Mouse (Mus musculus): ENCODE results near the gene Unk. TPM values are rescaled to one million over a fixed set of nuclear protein-coding genes. Genes with fewer than 3 reads are reported as not detected.

Gene Unk
- polyA plus RNA-seq, 1 experiment = 48.1 TPM

GRCm38 (mm10) chr11:116104006-116104646, 74.0 kb downstream of the Unk start:
- DNase-seq = no peak
- Histone ChIP-seq H3K27me3 (ENCODE audit: control insufficient read depth, insufficient read depth, low read length) (peaks cover 2% of the 10 kb centered on the region), H3K4me1 (ENCODE audit: control insufficient read depth, insufficient read depth, low read length) (peaks cover 14% of the 10 kb centered on the region), H3K4me3 (replicated peaks; ENCODE audit: insufficient read depth, low read depth, low read length) (no peak overlapping the region), H3K27ac (ENCODE audit: insufficient read depth, low read length) (peak overlapping the region; percentile 11; the same call in 1 of the 2 replicates)
- 58% methylated on average over 14 of the region's 14 CpGs for WGBS
- no peak for TF ChIP-seq CTCF (IDR thresholded peaks at IDR 0.05; ENCODE audit: borderline replicate concordance, insufficient read depth, low read depth, low read length)
- no peak for TF ChIP-seq POLR2A (IDR thresholded peaks at IDR 0.05; ENCODE audit: borderline replicate concordance, insufficient read depth, low read length)

- DNase-seq = no peak
- Histone ChIP-seq H3K27ac (ENCODE audit: insufficient read depth, low read length) (no peak overlapping the region), H3K4me1 (ENCODE audit: control insufficient read depth, insufficient read depth, low read length) (peaks cover 17% of the 10 kb centered on the region), H3K4me3 (replicated peaks; ENCODE audit: insufficient read depth, low read depth, low read length) (no peak overlapping the region), H3K27me3 (ENCODE audit: control insufficient read depth, insufficient read depth, low read length) (peaks cover 5% of the 10 kb centered on the region)
- WGBS = 98% methylated on average over 2 of the region's 2 CpGs
- TF ChIP-seq POLR2A (IDR thresholded peaks at IDR 0.05; ENCODE audit: borderline replicate concordance, insufficient read depth, low read length) = no peak
- no peak for TF ChIP-seq CTCF (IDR thresholded peaks at IDR 0.05; ENCODE audit: borderline replicate concordance, insufficient read depth, low read depth, low read length)
These were observed 74.9 kb downstream of the Unk start for GRCm38 (mm10) chr11:116105065-116105464.

- 51% methylated on average over 32 of the region's 32 CpGs for WGBS
- H3K4me1 ChIP-seq (ENCODE audit: control insufficient read depth, insufficient read depth, low read length) = peaks cover 17% of the 10 kb centered on the region
These were observed 76.2 kb downstream of the Unk start for GRCm38 (mm10) chr11:116106154-116106962.

GRCm38 (mm10) chr11:116106963-116107776, 77.0 kb downstream of the Unk start:
- Histone ChIP-seq H3K4me3 (replicated peaks; ENCODE audit: insufficient read depth, low read depth, low read length) (no peak overlapping the region), H3K4me1 (ENCODE audit: control insufficient read depth, insufficient read depth, low read length) (peaks cover 17% of the 10 kb centered on the region), H3K27ac (ENCODE audit: insufficient read depth, low read length) (no peak overlapping the region), H3K27me3 (ENCODE audit: control insufficient read depth, insufficient read depth, low read length) (peaks cover 6% of the 10 kb centered on the region)
- no peak for TF ChIP-seq POLR2A (IDR thresholded peaks at IDR 0.05; ENCODE audit: borderline replicate concordance, insufficient read depth, low read length)
- TF ChIP-seq CTCF (IDR thresholded peaks at IDR 0.05; ENCODE audit: borderline replicate concordance, insufficient read depth, low read depth, low read length) = no peak
- no peak for DNase-seq
- 20% methylated on average over 14 of the region's 14 CpGs for WGBS

More at GRCm38 (mm10) chr11:116106154-116106962, 76.2 kb downstream of the Unk start:
- Histone ChIP-seq H3K27me3 (ENCODE audit: control insufficient read depth, insufficient read depth, low read length) (peaks cover 6% of the 10 kb centered on the region), H3K4me3 (replicated peaks; ENCODE audit: insufficient read depth, low read depth, low read length) (no peak overlapping the region), H3K27ac (ENCODE audit: insufficient read depth, low read length) (no peak overlapping the region)
- no peak for DNase-seq
- TF ChIP-seq CTCF (IDR thresholded peaks at IDR 0.05; ENCODE audit: borderline replicate concordance, insufficient read depth, low read depth, low read length) (no peak), POLR2A (IDR thresholded peaks at IDR 0.05; ENCODE audit: borderline replicate concordance, insufficient read depth, low read length) (no peak)

- TF ChIP-seq POLR2A (IDR thresholded peaks at IDR 0.05; ENCODE audit: borderline replicate concordance, insufficient read depth, low read length) = no peak
- TF ChIP-seq CTCF (IDR thresholded peaks at IDR 0.05; ENCODE audit: borderline replicate concordance, insufficient read depth, low read depth, low read length) = no peak
- Histone ChIP-seq H3K4me3 (replicated peaks; ENCODE audit: insufficient read depth, low read depth, low read length) (no peak overlapping the region), H3K27ac (ENCODE audit: insufficient read depth, low read length) (no peak overlapping the region), H3K4me1 (ENCODE audit: control insufficient read depth, insufficient read depth, low read length) (peaks cover 17% of the 10 kb centered on the region), H3K27me3 (ENCODE audit: control insufficient read depth, insufficient read depth, low read length) (peaks cover 6% of the 10 kb centered on the region)
- no peak for DNase-seq
- 22% methylated on average over 19 of the region's 19 CpGs for WGBS
These were observed 77.7 kb downstream of the Unk start for GRCm38 (mm10) chr11:116107777-116108285.

- H3K27ac ChIP-seq (ENCODE audit: insufficient read depth, low read length) = no peak overlapping the region
- no peak overlapping the region for H3K4me3 ChIP-seq (replicated peaks; ENCODE audit: insufficient read depth, low read depth, low read length)
- H3K4me1 ChIP-seq (ENCODE audit: control insufficient read depth, insufficient read depth, low read length) = peaks cover 17% of the 10 kb centered on the region
- 3% methylated on average over 23 of the region's 23 CpGs for WGBS
- TF ChIP-seq POLR2A (IDR thresholded peaks at IDR 0.05; ENCODE audit: borderline replicate concordance, insufficient read depth, low read length) (no peak), CTCF (IDR thresholded peaks at IDR 0.05; ENCODE audit: borderline replicate concordance, insufficient read depth, low read depth, low read length) (no peak)
- peaks cover 6% of the 10 kb centered on the region for H3K27me3 ChIP-seq (ENCODE audit: control insufficient read depth, insufficient read depth, low read length)
- DNase-seq = peak in 1 of 2 experiments; percentile 34
These were observed 78.5 kb downstream of the Unk start for GRCm38 (mm10) chr11:116108464-116109137.

All from cerebellum, adult 2 months (tissue).